In the genomic region with DNA sequence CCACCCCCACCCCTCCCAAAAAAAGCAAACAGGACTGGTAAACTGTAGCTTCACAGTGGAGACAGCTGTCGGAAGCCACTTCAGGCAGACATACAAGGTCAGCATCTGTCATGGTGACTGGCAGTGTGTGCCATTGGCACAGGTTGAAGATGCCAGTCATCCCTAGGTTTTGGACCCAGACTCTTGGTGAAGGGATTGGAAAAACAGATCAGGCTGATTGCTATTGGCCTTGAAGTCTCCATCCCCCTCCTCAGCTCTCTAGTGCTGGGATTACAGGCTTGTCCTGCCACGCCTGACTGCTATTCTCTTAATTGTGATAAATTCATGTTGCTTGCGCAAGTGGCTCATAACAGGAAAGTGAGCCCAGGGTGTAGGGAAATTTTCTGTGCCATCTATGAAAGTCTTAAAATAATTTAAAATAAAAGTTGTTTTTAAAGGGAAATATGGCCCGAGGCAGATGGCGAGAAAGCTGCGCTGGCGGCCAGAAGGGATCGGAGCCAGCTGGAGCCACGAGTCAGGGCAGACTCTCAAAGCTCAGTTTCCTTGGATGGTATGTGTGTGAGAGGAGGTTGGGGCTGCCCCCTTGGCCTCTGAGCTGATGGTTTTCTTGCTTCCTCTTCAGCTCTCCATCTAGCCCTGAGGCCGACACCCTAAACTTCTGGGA, we compare ENCODE assay signal across 10 mouse cellular contexts. TPM values are rescaled to one million over a fixed set of nuclear protein-coding genes. Genes with fewer than 3 reads are reported as not detected.
A peak's percentile ranks its signal among the peaks of the same experiment; 100 is the strongest.
DNase-seq lines count a peak whose midpoint lies in the region; TF ChIP-seq lines count a peak whose summit lies in the region.
"Had no signal": no experiment of that assay in that cellular context is flagged by ENCODE, and none has a peak within 500 bp of the region (broad histone marks: within the 10 kb centered on the region; RNA-seq: fewer than 3 reads in every experiment).

No protein-coding gene starts in this region.

- intact Hi-C loops in left cerebral cortex, adult 2 months (cut with DNase I), result no loop called here
- intact Hi-C loops in left cerebral cortex, postnatal 10 days (cut with DNase I), result no loop called here

- DNase-seq in left cerebral cortex, adult 2 months (ENCODE audit: extremely low spot score in 1 of 2, low spot score in 2 of 2), result no peak
- DNase-seq in left cerebral cortex, postnatal 10 days (ENCODE audit: extremely low spot score in 1 of 2, low spot score in 2 of 2), result no peak
- peak; percentile 69 for DNase-seq in cerebellum, adult 11-12 months
- DNase-seq in cerebellum, adult 9-11 months, result peak; percentile 76
- peak; percentile 48 for DNase-seq in layer of hippocampus, adult 9-10 months (ENCODE audit: low spot score)
- DNase-seq in lung, postnatal 25 days (ENCODE audit: low spot score), result no peak
- no peak for DNase-seq in Muller cell, postnatal 12 days (ENCODE audit: inconsistent ontology term)

- peak overlapping the region; percentile 91 for H3K27ac ChIP-seq in left cerebral cortex, adult 2 months
- H3K27ac ChIP-seq: embryonic facial prominence, embryonic 13.5 days; macrophage had no signal

- no peak for TF ChIP-seq CTCF in left cerebral cortex, adult 2 months (IDR thresholded peaks at IDR 0.05)

- no peak overlapping the region for H3K4me3 ChIP-seq in left cerebral cortex, adult 2 months
- H3K4me3 ChIP-seq: embryonic facial prominence, embryonic 13.5 days; myocyte had no signal

RNA-seq across cellular contexts. Expression of gene Cd6, which starts 44.9 kb away (rescaled TPM):
- 1 to 10 TPM; 2.3 to 2.8 TPM for total RNA-seq in left cerebral cortex, adult 2 months (2021)
- total RNA-seq in left cerebral cortex, postnatal 10 days (2021), result under 1 TPM; 0.19 to 0.20 TPM

RNA-seq across cellular contexts. Expression of gene Cd5, which starts 46.1 kb away (rescaled TPM):
- under 1 TPM; 0.16 to 0.37 TPM for total RNA-seq in left cerebral cortex, adult 2 months (2021)
- under 1 TPM in 1 of 2 experiments, not detected in 1; 0.30 TPM for total RNA-seq in left cerebral cortex, postnatal 10 days (2021)

RNA-seq across cellular contexts. Expression of gene Slc15a3, which starts 54.6 kb away (rescaled TPM):
- total RNA-seq in left cerebral cortex, adult 2 months (2021), result 1 to 10 TPM; 1.1 to 1.3 TPM
- 1 to 10 TPM; 1.1 to 1.6 TPM for total RNA-seq in left cerebral cortex, postnatal 10 days (2021)

Comparison
In these comparisons a context has a peak if more than half of its experiments do, and no peak if none do; other contexts are left out.
1. DNase-seq: peak in cerebellum, adult 11-12 months (single experiment), cerebellum, adult 9-11 months (single experiment) and layer of hippocampus, adult 9-10 months (single experiment); none in left cerebral cortex, adult 2 months (0 of 2), left cerebral cortex, postnatal 10 days (0 of 2), lung, postnatal 25 days (single experiment) and Muller cell, postnatal 12 days (single experiment).